Mouse (Mus musculus) liver, embryonic 14.5 days (tissue): ENCODE results near the gene Tec.

Source experiments
- CTCF ChIP-seq: IDR thresholded peaks from 2 replicates; pipeline ENCODE4 v1.5.1; 2016; ENCODE audit warnings: antibody characterized with exemption, low read depth, control low read depth
- EP300 ChIP-seq: IDR thresholded peaks from 2 replicates; pipeline ENCODE4 v1.6.1; 2016; ENCODE audit warnings: antibody characterized with exemption, low read depth

GRCm38 (mm10) chr5:72761758-72762157, 106.5 kb downstream of the Tec start:
- TF ChIP-seq CTCF, result no peak
- no peak for TF ChIP-seq EP300
